Mouse (Mus musculus): Measurements from ENCODE around the gene Baz2b. TPM values are rescaled to one million over a fixed set of nuclear protein-coding genes. Genes with fewer than 3 reads are reported as not detected.

Gene Baz2b
- polyA plus RNA-seq, 1 experiment = 15.0 TPM

DNA sequence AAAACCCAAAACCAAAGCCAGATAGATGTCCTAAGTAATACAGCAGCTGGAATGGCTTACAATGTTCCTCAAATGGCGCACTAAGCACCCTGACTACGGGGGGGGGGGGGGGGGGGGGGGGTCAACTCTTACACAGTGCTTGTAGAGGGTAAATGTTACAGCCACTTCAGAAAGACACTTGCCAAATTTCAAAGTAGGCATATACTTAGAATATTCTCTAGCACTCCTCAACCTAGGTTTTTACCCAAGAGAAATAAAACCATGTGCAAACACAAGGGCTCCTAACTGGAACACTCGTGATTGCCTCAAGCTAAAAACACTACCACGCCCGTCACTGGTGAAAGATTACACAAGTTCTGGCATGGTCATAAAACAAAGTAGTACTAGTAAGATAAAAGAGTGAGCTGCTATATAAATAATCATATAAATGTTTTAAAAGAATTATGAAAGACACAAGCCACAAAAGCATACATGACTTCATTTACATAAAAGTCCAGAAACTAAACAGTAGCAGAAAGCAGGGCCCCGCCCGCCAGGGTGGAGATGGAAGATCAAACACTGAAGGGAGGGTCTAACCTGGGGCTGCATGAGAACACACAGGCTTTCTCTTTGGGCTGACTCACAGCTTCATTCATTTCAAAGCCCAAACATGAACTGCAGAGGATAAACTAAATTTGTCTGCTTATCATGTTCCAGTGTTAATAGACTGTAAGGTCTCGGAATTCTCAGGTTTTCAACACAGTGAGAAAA, 212.0 kb downstream of the Baz2b start:
- peaks cover 1% of the 10 kb centered on the region; the same call in 1 of the 2 replicates for H3K36me3 ChIP-seq (ENCODE audit: control insufficient read depth, insufficient read depth, low read length)
- TF ChIP-seq POLR2A (IDR thresholded peaks at IDR 0.05; ENCODE audit: low read depth, low read length) (no peak), CTCF (conservative IDR thresholded peaks at IDR 0.05; ENCODE audit: insufficient read depth, insufficient read length, low read depth, low read length) (no peak)
- 77% methylated on average over 8 of the region's 8 CpGs for WGBS
- no peak overlapping the region for H3K27ac ChIP-seq (ENCODE audit: insufficient read depth, low read depth, low read length)
- no peaks in the 10 kb centered on the region for H3K27me3 ChIP-seq (replicated peaks; ENCODE audit: control insufficient read depth, insufficient read depth, low read length)
- H3K4me3 ChIP-seq (ENCODE audit: insufficient read depth, low read depth, low read length) = no peak overlapping the region
- DNase-seq = no peak
- no peaks in the 10 kb centered on the region for H3K4me1 ChIP-seq (ENCODE audit: control insufficient read depth, insufficient read depth, low read length)

DNA sequence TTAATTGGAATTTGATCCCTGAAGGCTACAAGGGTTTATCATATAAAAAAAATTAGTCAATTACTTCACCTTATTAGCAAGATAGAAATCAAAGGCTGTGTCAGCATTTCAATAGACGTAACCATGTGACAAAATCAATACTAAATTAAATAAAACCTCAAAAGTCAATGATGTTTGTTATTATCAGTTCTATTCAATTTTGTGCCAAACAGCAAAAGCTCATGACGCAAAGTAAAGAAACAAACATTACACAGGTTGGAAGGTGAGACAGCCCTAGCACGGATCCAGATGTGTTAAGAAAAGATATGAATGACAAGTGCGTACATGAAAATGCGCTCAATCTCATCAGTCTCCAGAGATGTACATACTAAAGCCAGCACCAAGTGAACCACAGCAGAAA, 212.7 kb downstream of the Baz2b start:
- TF ChIP-seq CTCF (conservative IDR thresholded peaks at IDR 0.05; ENCODE audit: insufficient read depth, insufficient read length, low read depth, low read length) (no peak), POLR2A (IDR thresholded peaks at IDR 0.05; ENCODE audit: low read depth, low read length) (no peak)
- H3K4me1 ChIP-seq (ENCODE audit: control insufficient read depth, insufficient read depth, low read length) = no peaks in the 10 kb centered on the region
- no peak overlapping the region for H3K27ac ChIP-seq (ENCODE audit: insufficient read depth, low read depth, low read length)
- peaks cover 1% of the 10 kb centered on the region; the same call in 1 of the 2 replicates for H3K36me3 ChIP-seq (ENCODE audit: control insufficient read depth, insufficient read depth, low read length)
- WGBS = 96% methylated on average over 5 of the region's 5 CpGs
- no peak for DNase-seq
- no peaks in the 10 kb centered on the region for H3K27me3 ChIP-seq (replicated peaks; ENCODE audit: control insufficient read depth, insufficient read depth, low read length)
- no peak overlapping the region for H3K4me3 ChIP-seq (ENCODE audit: insufficient read depth, low read depth, low read length)

DNA sequence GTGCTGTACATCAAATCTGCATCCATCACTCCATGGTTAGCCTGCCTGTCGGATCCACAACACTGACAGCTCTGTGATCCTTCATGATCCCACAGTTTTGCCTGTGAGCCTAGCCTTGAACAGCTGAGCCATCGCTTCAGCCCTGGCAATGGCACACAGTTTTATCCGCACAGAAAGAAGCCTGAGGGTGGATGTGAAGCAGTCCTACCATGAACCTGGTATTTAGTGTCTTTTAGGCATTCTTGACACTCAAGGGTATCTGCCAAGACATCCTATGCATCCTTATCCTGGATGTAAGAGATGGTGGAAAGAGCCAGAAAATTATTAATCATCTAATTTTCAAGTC, 216.5 kb downstream of the Baz2b start:
- H3K4me1 ChIP-seq (ENCODE audit: control insufficient read depth, insufficient read depth, low read length) = peaks cover 5% of the 10 kb centered on the region; the same call in 1 of the 2 replicates
- no peak for TF ChIP-seq CTCF (conservative IDR thresholded peaks at IDR 0.05; ENCODE audit: insufficient read depth, insufficient read length, low read depth, low read length)
- no peak for TF ChIP-seq POLR2A (IDR thresholded peaks at IDR 0.05; ENCODE audit: low read depth, low read length)
- no peaks in the 10 kb centered on the region; the same call in 1 of the 2 replicates for H3K36me3 ChIP-seq (ENCODE audit: control insufficient read depth, insufficient read depth, low read length)
- H3K27me3 ChIP-seq (replicated peaks; ENCODE audit: control insufficient read depth, insufficient read depth, low read length) = no peaks in the 10 kb centered on the region
- WGBS = 67% methylated on average over 3 of the region's 3 CpGs
- DNase-seq = no peak
- no peak overlapping the region for H3K27ac ChIP-seq (ENCODE audit: insufficient read depth, low read depth, low read length)
- no peak overlapping the region for H3K4me3 ChIP-seq (ENCODE audit: insufficient read depth, low read depth, low read length)

DNA sequence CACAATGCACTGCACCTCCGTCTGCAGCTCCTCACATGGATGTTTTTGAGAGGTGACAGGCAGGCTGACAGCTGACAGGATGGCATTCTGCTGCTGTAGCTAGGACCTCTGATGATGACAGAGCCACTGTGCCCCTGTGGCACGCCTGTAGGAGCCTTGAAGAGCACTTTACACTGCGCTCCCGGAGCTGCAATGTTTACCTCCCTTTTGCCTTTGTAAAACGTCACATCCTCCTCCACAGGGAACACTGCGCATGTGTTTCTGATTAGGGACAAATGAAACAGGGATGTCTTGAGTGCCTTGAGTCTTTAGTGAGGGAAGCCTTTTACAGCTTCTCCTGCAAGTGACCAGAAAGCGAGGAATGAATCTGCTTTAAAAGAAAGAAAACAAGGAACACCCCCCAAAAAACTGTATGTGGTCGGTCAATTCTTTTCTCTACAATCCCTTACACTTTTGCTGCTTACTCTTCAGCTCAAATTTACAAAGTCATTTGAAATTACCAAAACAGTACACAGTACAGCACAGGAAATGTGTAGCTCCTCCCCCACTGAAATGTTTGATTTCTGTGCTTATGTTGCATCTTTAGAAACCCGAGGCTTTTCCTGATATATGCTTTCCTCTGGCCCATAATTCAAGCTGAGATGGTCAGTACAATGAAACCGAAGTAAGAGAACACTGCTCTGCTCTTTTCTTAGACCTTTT, 217.0 kb downstream of the Baz2b start:
- TF ChIP-seq CTCF (conservative IDR thresholded peaks at IDR 0.05; ENCODE audit: insufficient read depth, insufficient read length, low read depth, low read length) (no peak), POLR2A (IDR thresholded peaks at IDR 0.05; ENCODE audit: low read depth, low read length) (no peak)
- Histone ChIP-seq H3K4me3 (ENCODE audit: insufficient read depth, low read depth, low read length) (0 out of 2 replicates have a peak overlapping the region, but pooled peaks have one; percentile 14), H3K4me1 (ENCODE audit: control insufficient read depth, insufficient read depth, low read length) (peaks cover 5% of the 10 kb centered on the region; the same call in 1 of the 2 replicates), H3K36me3 (ENCODE audit: control insufficient read depth, insufficient read depth, low read length) (no peaks in the 10 kb centered on the region; the same call in 1 of the 2 replicates), H3K27me3 (replicated peaks; ENCODE audit: control insufficient read depth, insufficient read depth, low read length) (no peaks in the 10 kb centered on the region), H3K27ac (ENCODE audit: insufficient read depth, low read depth, low read length) (no peak overlapping the region)
- no peak for DNase-seq
- WGBS = 61% methylated on average over 10 of the region's 10 CpGs

DNA sequence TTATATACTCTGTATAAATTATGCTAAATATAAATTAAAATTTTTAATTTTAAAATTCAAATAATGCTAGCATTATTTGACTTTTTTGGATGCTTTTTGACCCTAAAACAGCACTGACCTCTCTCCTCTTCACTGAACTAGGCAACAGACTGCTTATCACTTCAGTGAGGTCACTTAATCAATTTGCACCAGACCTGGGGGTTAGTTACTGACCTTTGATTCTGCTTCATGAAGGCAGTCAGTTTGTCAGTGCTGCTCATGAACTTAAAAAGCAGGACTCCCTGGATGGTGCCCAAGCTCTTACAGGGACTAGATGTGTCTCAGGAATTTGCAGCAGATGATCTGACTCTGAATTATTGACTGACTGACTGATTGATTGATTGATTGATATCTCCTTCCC, 217.9 kb downstream of the Baz2b start:
- H3K4me1 ChIP-seq (ENCODE audit: control insufficient read depth, insufficient read depth, low read length) = peaks cover 5% of the 10 kb centered on the region; the same call in 1 of the 2 replicates
- no peak overlapping the region for H3K4me3 ChIP-seq (ENCODE audit: insufficient read depth, low read depth, low read length)
- TF ChIP-seq POLR2A (IDR thresholded peaks at IDR 0.05; ENCODE audit: low read depth, low read length) = no peak
- TF ChIP-seq CTCF (conservative IDR thresholded peaks at IDR 0.05; ENCODE audit: insufficient read depth, insufficient read length, low read depth, low read length) = no peak
- DNase-seq = no peak
- no peaks in the 10 kb centered on the region; the same call in 1 of the 2 replicates for H3K36me3 ChIP-seq (ENCODE audit: control insufficient read depth, insufficient read depth, low read length)
- H3K27me3 ChIP-seq (replicated peaks; ENCODE audit: control insufficient read depth, insufficient read depth, low read length) = no peaks in the 10 kb centered on the region
- H3K27ac ChIP-seq (ENCODE audit: insufficient read depth, low read depth, low read length) = no peak overlapping the region

DNA sequence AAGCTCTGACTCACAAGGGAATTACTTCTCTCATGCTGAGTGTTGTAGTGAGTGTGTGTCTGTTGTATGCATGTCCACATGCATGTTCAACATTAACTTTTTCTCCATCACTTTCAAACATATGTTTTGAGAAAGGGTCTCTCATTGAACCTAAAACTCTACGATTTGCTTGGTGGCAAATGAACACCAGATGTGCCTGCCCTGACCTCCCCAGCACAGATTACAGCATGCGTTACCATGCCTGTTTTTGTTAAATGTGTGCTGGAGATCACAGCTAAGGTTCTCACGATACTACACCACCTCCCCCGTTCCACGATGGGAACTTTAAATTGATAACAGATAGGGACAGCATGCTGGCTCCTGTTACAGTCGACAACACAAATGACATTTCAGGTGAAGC, 222.1 kb downstream of the Baz2b start:
- TF ChIP-seq CTCF (conservative IDR thresholded peaks at IDR 0.05; ENCODE audit: insufficient read depth, insufficient read length, low read depth, low read length) = no peak
- TF ChIP-seq POLR2A (IDR thresholded peaks at IDR 0.05; ENCODE audit: low read depth, low read length) = no peak
- H3K27me3 ChIP-seq (replicated peaks; ENCODE audit: control insufficient read depth, insufficient read depth, low read length) = no peaks in the 10 kb centered on the region
- H3K27ac ChIP-seq (ENCODE audit: insufficient read depth, low read depth, low read length) = no peak overlapping the region
- 61% methylated on average over 6 of the region's 6 CpGs for WGBS
- H3K4me1 ChIP-seq (ENCODE audit: control insufficient read depth, insufficient read depth, low read length) = peaks cover 7% of the 10 kb centered on the region; the same call in 1 of the 2 replicates
- no peaks in the 10 kb centered on the region for H3K36me3 ChIP-seq (ENCODE audit: control insufficient read depth, insufficient read depth, low read length)
- H3K4me3 ChIP-seq (ENCODE audit: insufficient read depth, low read depth, low read length) = no peak overlapping the region
- no peak for DNase-seq
